Mouse (Mus musculus): ENCODE measurements around the gene C1qtnf12. TPM values are rescaled to one million over a fixed set of nuclear protein-coding genes. Genes with fewer than 3 reads are reported as not detected.

The C1qtnf12 gene
- polyA plus RNA-seq, 1 experiment: 18.8 TPM

DNA sequence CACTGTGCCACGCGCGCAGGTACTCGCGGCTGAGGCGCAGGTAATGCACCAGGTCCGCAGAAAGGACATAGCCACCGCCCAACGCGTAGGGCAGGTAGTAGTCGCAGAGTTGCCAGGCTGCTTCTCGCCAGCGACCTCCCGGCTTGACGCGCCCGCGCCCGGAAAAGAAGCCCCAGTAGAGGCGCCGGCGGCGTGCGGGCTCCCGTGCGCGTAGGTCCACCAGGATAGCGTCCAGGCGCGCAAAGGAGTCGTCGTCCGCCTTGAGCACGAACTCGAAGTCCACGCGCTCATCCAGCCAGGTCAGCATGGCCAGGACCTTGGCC, 29.8 kb downstream of the C1qtnf12 start:
- no peak for TF ChIP-seq CTCF (IDR thresholded peaks at IDR 0.05; ENCODE audit: low read depth, low read length)
- peaks cover 5% of the 10 kb centered on the region for H3K9me3 ChIP-seq (replicated peaks; ENCODE audit: control insufficient read depth, insufficient read depth, low read length, poor library complexity, severe bottlenecking)
- no peak overlapping the region for H3K27ac ChIP-seq (ENCODE audit: insufficient read depth, low read length)
- peaks cover 5% of the 10 kb centered on the region; the same call in 1 of the 2 replicates for H3K36me3 ChIP-seq (ENCODE audit: control insufficient read depth, insufficient read depth, low read length, poor library complexity, severe bottlenecking)
- H3K27me3 ChIP-seq (ENCODE audit: control insufficient read depth, insufficient read depth, low read length, poor library complexity, severe bottlenecking): no peaks in the 10 kb centered on the region
- no peaks in the 10 kb centered on the region for H3K4me1 ChIP-seq (ENCODE audit: control insufficient read depth, insufficient read depth, low read length)
- H3K4me3 ChIP-seq (ENCODE audit: low read depth, low read length): peak overlapping the region; percentile 58
- peak overlapping the region; percentile 71 for H3K9ac ChIP-seq (ENCODE audit: low read depth, poor library complexity, severe bottlenecking)

DNA sequence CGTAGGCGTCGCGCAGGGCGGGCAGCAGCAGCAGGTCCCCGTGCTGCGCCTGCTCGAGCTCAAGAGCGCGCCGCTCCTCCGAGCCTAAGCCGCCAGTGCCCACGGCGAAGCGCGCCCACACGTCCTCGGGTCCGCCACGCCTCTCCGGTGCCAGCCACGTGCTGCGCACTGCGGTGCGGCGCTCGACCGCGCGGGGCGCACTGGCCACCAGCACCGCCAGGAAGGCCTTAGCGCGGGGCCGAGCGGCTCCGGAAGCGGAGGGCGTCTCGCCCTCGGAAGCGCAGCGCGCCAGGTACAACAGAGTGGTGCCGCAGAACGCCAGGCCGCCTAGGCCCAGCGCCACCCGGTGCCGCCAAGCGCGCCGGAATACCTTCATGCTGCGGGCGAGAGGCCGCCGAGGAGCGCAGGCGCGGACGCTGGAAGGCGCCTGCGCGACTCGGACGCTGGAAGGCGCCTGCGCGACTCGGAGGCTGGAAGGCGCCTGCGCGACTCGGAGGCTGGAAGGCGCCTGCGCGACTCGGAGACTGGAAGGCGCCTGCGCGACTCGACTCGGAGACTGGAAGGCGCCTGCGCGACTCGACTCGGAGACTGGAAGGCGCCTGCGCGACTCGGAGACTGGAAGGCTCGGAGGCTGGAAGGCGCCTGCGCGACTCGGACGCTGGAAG, 30.3 kb downstream of the C1qtnf12 start, which contains the start of the genes B3galt6 and Sdf4:
Gene B3galt6 (minus strand): TSS at position 409 of the 665 bp plus-strand sequence.
Gene Sdf4 (plus strand): TSS at position 632 of the 665 bp plus-strand sequence.
- Histone ChIP-seq H3K27me3 (ENCODE audit: control insufficient read depth, insufficient read depth, low read length, poor library complexity, severe bottlenecking) (no peaks in the 10 kb centered on the region), H3K9me3 (replicated peaks; ENCODE audit: control insufficient read depth, insufficient read depth, low read length, poor library complexity, severe bottlenecking) (peaks cover 5% of the 10 kb centered on the region), H3K27ac (ENCODE audit: insufficient read depth, low read length) (peak within 1 kb of the TSS; percentile 88), H3K9ac (ENCODE audit: low read depth, poor library complexity, severe bottlenecking) (peak within 1 kb of the TSS; percentile 77), H3K36me3 (ENCODE audit: control insufficient read depth, insufficient read depth, low read length, poor library complexity, severe bottlenecking) (peaks cover 6% of the 10 kb centered on the region), H3K4me3 (ENCODE audit: low read depth, low read length) (peak within 1 kb of the TSS; percentile 87), H3K4me1 (ENCODE audit: control insufficient read depth, insufficient read depth, low read length) (no peaks in the 10 kb centered on the region)
- peak; percentile 31 for TF ChIP-seq CTCF (IDR thresholded peaks at IDR 0.05; ENCODE audit: low read depth, low read length)
- no peak for TF ChIP-seq POLR2A (IDR thresholded peaks at IDR 0.05; ENCODE audit: insufficient read depth, low read length)

DNA sequence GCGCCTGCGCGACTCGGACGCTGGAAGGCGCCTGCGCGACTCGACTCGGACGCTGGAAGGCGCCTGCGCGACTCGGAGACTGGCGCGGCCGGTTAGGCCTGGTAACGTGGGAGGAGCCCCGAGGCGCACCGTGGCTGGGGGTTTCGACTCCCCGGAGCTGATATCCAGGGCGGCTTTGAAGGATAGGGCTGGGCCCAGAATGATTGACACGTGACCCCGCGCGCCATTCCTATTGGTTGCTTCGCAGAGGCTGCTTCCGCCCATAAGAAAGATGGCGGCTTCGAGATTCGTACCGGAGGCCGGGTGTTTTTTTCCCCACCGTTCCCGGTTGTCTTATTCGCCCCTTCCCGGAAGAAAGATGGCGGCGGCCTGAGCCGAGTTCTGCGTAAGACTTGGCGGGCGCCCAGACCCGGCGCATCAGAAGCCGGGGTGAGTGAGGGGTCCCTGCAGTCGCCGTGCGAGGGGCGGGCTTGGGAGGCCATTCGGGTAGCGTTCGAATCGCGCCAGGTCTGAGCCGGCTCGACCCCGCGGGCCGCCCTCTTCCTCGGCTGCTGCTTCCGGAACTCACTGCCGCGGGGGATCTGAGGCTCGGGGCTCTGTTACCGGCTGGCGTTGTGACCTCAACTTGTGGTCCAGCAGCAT, 30.9 kb downstream of the C1qtnf12 start:
- peak overlapping the region; percentile 87 for H3K4me3 ChIP-seq (ENCODE audit: low read depth, low read length)
- peak overlapping the region; percentile 88 for H3K27ac ChIP-seq (ENCODE audit: insufficient read depth, low read length)
- H3K36me3 ChIP-seq (ENCODE audit: control insufficient read depth, insufficient read depth, low read length, poor library complexity, severe bottlenecking): peaks cover 13% of the 10 kb centered on the region
- H3K9ac ChIP-seq (ENCODE audit: low read depth, poor library complexity, severe bottlenecking): peak overlapping the region; percentile 77
- H3K4me1 ChIP-seq (ENCODE audit: control insufficient read depth, insufficient read depth, low read length): no peaks in the 10 kb centered on the region
- H3K27me3 ChIP-seq (ENCODE audit: control insufficient read depth, insufficient read depth, low read length, poor library complexity, severe bottlenecking): no peaks in the 10 kb centered on the region
- peaks cover 5% of the 10 kb centered on the region for H3K9me3 ChIP-seq (replicated peaks; ENCODE audit: control insufficient read depth, insufficient read depth, low read length, poor library complexity, severe bottlenecking)
- TF ChIP-seq POLR2A (IDR thresholded peaks at IDR 0.05; ENCODE audit: insufficient read depth, low read length): no peak
- no peak for TF ChIP-seq CTCF (IDR thresholded peaks at IDR 0.05; ENCODE audit: low read depth, low read length)
- no peak for TF ChIP-seq EP300 (IDR thresholded peaks at IDR 0.05; ENCODE audit: insufficient read depth, low read depth, low read length)

DNA sequence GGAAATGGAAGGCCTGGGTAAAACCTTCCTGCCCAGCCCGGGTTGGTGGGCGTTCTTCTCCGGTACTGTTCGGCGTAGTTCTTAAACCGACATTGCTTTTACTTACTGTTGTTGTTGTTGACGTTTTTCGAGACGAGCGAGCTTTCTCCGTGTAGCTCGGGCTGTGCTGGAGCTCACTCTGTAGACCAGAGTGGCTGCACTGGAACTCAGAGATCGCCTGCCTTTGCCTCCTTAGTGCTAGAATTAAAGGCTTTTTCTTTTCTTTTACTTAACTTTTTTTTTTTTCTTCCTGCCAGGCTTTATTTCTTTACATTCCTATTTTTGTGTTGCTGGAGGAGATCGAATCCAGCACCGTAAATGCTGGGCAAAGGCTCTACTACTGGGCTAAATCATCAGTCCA, 31.5 kb downstream of the C1qtnf12 start:
- H3K9ac ChIP-seq (ENCODE audit: low read depth, poor library complexity, severe bottlenecking): peak overlapping the region; percentile 77
- peaks cover 15% of the 10 kb centered on the region for H3K36me3 ChIP-seq (ENCODE audit: control insufficient read depth, insufficient read depth, low read length, poor library complexity, severe bottlenecking)
- no peak for TF ChIP-seq CTCF (IDR thresholded peaks at IDR 0.05; ENCODE audit: low read depth, low read length)
- TF ChIP-seq POLR2A (IDR thresholded peaks at IDR 0.05; ENCODE audit: insufficient read depth, low read length): no peak
- TF ChIP-seq EP300 (IDR thresholded peaks at IDR 0.05; ENCODE audit: insufficient read depth, low read depth, low read length): no peak
- H3K9me3 ChIP-seq (replicated peaks; ENCODE audit: control insufficient read depth, insufficient read depth, low read length, poor library complexity, severe bottlenecking): peaks cover 5% of the 10 kb centered on the region
- H3K4me1 ChIP-seq (ENCODE audit: control insufficient read depth, insufficient read depth, low read length): no peaks in the 10 kb centered on the region
- H3K4me3 ChIP-seq (ENCODE audit: low read depth, low read length): peak overlapping the region; percentile 87
- H3K27ac ChIP-seq (ENCODE audit: insufficient read depth, low read length): peak overlapping the region; percentile 39
- H3K27me3 ChIP-seq (ENCODE audit: control insufficient read depth, insufficient read depth, low read length, poor library complexity, severe bottlenecking): no peaks in the 10 kb centered on the region

DNA sequence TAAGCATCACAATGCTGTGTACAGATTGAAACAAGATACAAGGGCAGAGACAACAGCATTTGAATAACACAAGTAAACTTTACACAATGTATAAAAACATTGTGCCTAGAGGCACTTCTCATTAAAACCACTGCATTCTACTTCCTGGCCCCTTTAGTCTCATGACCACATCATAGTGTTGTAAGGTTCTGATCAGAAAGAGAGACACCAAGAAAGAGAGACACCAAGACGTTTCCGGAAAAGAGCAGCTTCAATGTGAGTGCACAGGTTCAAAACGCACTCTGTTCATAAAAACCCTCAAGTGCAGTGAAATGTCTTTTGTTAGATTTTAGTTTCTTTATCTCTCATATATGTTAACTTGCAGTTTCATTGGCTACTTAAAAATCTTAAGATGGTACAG, 42.0 kb downstream of the C1qtnf12 start:
- H3K4me3 ChIP-seq (ENCODE audit: low read depth, low read length): no peak overlapping the region
- no peaks in the 10 kb centered on the region for H3K9me3 ChIP-seq (replicated peaks; ENCODE audit: control insufficient read depth, insufficient read depth, low read length, poor library complexity, severe bottlenecking)
- H3K27ac ChIP-seq (ENCODE audit: insufficient read depth, low read length): no peak overlapping the region
- H3K36me3 ChIP-seq (ENCODE audit: control insufficient read depth, insufficient read depth, low read length, poor library complexity, severe bottlenecking): peaks cover 62% of the 10 kb centered on the region
- H3K4me1 ChIP-seq (ENCODE audit: control insufficient read depth, insufficient read depth, low read length): no peaks in the 10 kb centered on the region
- H3K27me3 ChIP-seq (ENCODE audit: control insufficient read depth, insufficient read depth, low read length, poor library complexity, severe bottlenecking): no peaks in the 10 kb centered on the region
- no peak overlapping the region for H3K9ac ChIP-seq (ENCODE audit: low read depth, poor library complexity, severe bottlenecking)
- TF ChIP-seq CTCF (IDR thresholded peaks at IDR 0.05; ENCODE audit: low read depth, low read length) (no peak), EP300 (IDR thresholded peaks at IDR 0.05; ENCODE audit: insufficient read depth, low read depth, low read length) (no peak), POLR2A (IDR thresholded peaks at IDR 0.05; ENCODE audit: insufficient read depth, low read length) (no peak)

DNA sequence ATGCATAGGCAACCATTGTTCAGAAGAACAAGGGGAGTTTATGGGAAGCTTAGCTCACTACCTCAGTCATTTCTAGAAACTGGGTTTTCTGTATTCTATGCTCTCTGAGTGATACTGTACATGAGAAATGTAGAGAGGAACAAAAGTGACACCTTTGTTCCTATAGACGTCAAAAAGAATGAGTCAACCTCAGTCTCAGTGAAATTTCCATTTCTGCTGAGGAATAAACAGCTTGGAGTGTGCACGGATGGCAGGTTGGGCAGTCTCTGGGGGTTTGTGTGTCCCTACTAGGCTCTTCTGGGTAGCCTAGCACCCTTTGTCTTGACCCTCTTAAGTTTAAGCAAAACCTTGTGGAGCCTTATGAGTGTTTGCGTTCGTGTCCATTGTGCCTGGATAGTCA, 46.3 kb downstream of the C1qtnf12 start:
- no peaks in the 10 kb centered on the region for H3K4me1 ChIP-seq (ENCODE audit: control insufficient read depth, insufficient read depth, low read length)
- no peak overlapping the region for H3K4me3 ChIP-seq (ENCODE audit: low read depth, low read length)
- H3K27ac ChIP-seq (ENCODE audit: insufficient read depth, low read length): no peak overlapping the region
- no peak overlapping the region for H3K9ac ChIP-seq (ENCODE audit: low read depth, poor library complexity, severe bottlenecking)
- H3K27me3 ChIP-seq (ENCODE audit: control insufficient read depth, insufficient read depth, low read length, poor library complexity, severe bottlenecking): no peaks in the 10 kb centered on the region
- TF ChIP-seq CTCF (IDR thresholded peaks at IDR 0.05; ENCODE audit: low read depth, low read length) (no peak), POLR2A (IDR thresholded peaks at IDR 0.05; ENCODE audit: insufficient read depth, low read length) (no peak), EP300 (IDR thresholded peaks at IDR 0.05; ENCODE audit: insufficient read depth, low read depth, low read length) (no peak)
- H3K9me3 ChIP-seq (replicated peaks; ENCODE audit: control insufficient read depth, insufficient read depth, low read length, poor library complexity, severe bottlenecking): no peaks in the 10 kb centered on the region
- H3K36me3 ChIP-seq (ENCODE audit: control insufficient read depth, insufficient read depth, low read length, poor library complexity, severe bottlenecking): peaks cover 50% of the 10 kb centered on the region
